Mouse (Mus musculus): ENCODE measurements around the gene Rfx1. TPM values are rescaled to one million over a fixed set of nuclear protein-coding genes. Genes with fewer than 3 reads are reported as not detected.

Gene Rfx1
- polyA plus RNA-seq, 1 experiment from 2014 or later, result 11.3 TPM

- 8% methylated on average over 42 of the region's 42 CpGs for WGBS
- Histone ChIP-seq H3K27ac (peak within 1 kb of the TSS; percentile 99), H3K36me3 (peaks cover 33% of the 10 kb centered on the region), H3K27me3 (ENCODE audit: low read depth, poor library complexity, severe bottlenecking) (no peaks in the 10 kb centered on the region), H3K9me3 (replicated peaks) (no peaks in the 10 kb centered on the region), H3K4me1 (peaks cover 29% of the 10 kb centered on the region), H3K4me3 (peak within 1 kb of the TSS; percentile 79)
- DNase-seq (ENCODE audit: low spot score), result peak; percentile 97
Measured at GRCm38 (mm10) chr8:84104697-84105609, 38.3 kb downstream of the Rfx1 start, which contains the start of gene Dcaf15. Gene Dcaf15 (minus strand): TSS chr8:84104768.

DNA sequence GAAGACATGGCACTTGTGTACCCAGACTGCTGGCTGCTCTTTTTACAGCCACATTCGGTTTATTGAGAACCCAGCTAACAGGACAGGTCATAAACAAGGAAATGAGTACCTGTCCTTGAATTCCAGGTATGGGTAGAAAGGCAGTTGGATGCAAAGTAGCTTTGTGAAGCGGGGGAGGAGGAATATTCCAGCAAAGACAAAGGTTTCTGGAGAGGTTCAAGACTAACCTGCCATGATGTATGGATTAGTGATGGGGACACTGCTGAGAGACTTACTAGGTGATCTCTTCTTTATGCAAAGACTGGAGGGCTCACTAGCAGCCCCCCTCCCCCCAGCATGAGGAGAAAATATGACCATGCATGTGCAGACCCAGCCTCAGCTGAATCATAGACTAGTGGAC lies 39.0 kb downstream of the Rfx1 start:
- WGBS, result 79% methylated on average over 2 of the region's 2 CpGs
- no peak for DNase-seq (ENCODE audit: low spot score)
- peak overlapping the region; percentile 99; the same call in 1 of the 2 replicates for H3K27ac ChIP-seq
- H3K4me1 ChIP-seq, result peaks cover 29% of the 10 kb centered on the region
- no peak overlapping the region; the same call in 1 of the 2 replicates for H3K4me3 ChIP-seq
- no peaks in the 10 kb centered on the region for H3K9me3 ChIP-seq (replicated peaks)
- H3K36me3 ChIP-seq, result peaks cover 25% of the 10 kb centered on the region
- no peaks in the 10 kb centered on the region for H3K27me3 ChIP-seq (ENCODE audit: low read depth, poor library complexity, severe bottlenecking)

DNA sequence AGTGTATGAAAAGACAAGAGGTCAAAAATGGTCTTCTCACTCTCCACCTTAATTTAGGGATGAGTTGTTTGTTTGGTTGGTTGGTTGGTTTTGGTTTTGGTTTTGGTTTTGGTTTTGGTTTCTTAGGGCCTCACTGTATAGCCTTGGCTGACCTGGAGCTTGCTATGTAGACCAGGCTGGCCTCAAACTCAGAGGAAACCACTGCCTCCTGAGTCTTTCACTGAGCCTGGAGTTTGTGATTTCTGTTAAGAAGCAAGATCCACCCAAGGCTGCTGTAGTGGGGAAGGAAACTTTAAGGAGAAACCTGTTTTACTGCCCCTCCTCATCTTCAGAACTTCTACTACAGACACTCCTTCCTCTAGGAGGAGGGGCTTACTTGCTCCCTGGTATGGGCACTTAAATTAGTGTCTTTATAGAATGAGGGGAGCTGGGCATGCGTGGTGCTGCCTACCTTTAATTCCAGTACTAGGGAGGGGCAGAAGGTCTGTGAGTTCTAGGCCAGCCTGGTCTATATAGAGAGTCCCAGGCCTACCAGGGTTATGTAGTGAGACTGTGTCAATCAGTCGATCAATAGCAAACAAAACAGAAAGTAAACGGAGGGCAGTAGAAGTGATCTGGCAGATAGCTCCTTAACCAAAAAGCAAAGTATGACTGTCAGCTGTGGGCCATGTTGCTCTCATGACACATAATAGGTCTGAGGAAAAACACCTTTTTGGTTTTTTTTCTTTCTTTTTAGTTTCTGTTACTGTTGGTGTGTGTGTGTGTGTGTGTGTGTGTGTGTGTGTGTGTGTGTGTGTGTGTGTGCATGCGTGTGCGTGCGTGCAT lies 39.8 kb downstream of the Rfx1 start:
- H3K9me3 ChIP-seq (replicated peaks), result no peaks in the 10 kb centered on the region
- H3K27me3 ChIP-seq (ENCODE audit: low read depth, poor library complexity, severe bottlenecking), result no peaks in the 10 kb centered on the region
- H3K27ac ChIP-seq, result 0 out of 2 replicates have a peak overlapping the region, but pooled peaks have one; percentile 99
- H3K4me3 ChIP-seq, result no peak overlapping the region
- H3K4me1 ChIP-seq, result peaks cover 29% of the 10 kb centered on the region
- DNase-seq (ENCODE audit: low spot score), result no peak
- WGBS, result 93% methylated on average over 6 of the region's 6 CpGs
- H3K36me3 ChIP-seq, result peaks cover 18% of the 10 kb centered on the region

GRCm38 (mm10) chr8:84115646-84116045 lies 49.0 kb downstream of the Rfx1 start:
- Histone ChIP-seq H3K9me3 (replicated peaks) (no peaks in the 10 kb centered on the region; the same call in 1 of the 2 replicates), H3K27me3 (ENCODE audit: low read depth, poor library complexity, severe bottlenecking) (no peaks in the 10 kb centered on the region), H3K36me3 (no peaks in the 10 kb centered on the region), H3K4me1 (no peaks in the 10 kb centered on the region), H3K4me3 (no peak overlapping the region), H3K27ac (no peak overlapping the region)
- 88% methylated on average over 6 of the region's 6 CpGs for WGBS
- DNase-seq (ENCODE audit: low spot score), result no peak

DNA sequence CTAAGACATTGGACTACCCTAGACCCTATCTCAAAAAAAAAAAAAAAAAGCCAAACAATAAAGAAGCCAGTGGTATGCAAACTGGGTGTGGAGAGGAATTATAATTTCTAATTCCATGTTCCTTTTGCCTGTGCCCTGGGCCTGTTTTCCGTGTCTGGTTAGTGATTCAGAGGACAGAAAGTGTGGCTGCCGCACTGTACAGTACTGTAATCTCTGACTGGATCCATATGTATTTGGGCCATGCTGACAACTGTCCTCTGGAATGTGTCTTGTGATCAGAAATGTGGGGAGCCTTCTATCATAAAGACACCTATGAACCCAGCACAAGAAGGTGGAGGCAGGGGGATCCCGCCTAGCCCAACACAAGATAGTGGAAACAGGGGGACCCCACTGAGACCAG lies 55.5 kb downstream of the Rfx1 start:
- H3K27ac ChIP-seq, result no peak overlapping the region
- H3K4me1 ChIP-seq, result peaks cover 17% of the 10 kb centered on the region
- DNase-seq (ENCODE audit: low spot score), result no peak
- H3K27me3 ChIP-seq (ENCODE audit: low read depth, poor library complexity, severe bottlenecking), result no peaks in the 10 kb centered on the region
- WGBS, result 88% methylated on average over 3 of the region's 3 CpGs
- no peak overlapping the region for H3K4me3 ChIP-seq
- no peaks in the 10 kb centered on the region; the same call in 1 of the 2 replicates for H3K9me3 ChIP-seq (replicated peaks)
- H3K36me3 ChIP-seq, result no peaks in the 10 kb centered on the region

DNA sequence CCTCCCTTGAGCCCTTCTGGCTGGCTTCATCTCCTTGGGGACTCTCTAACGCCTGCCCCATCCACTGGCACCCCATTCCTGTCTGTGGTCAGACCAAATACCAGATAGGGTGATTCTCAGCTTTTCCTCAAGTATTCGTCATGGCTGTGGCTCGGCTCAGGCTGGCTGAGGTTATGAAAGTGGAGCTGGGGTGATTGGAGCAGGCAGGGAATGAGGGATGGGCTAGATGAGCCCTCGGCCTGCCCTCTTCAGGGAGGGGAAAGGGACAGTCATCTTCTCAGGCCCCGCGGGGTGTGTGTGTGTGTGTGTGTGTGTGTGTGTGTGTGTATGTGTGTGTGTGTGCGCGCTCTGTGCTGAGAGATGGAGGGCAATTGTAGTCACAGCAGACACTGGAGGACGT lies 59.0 kb downstream of the Rfx1 start, which contains the start of gene Podnl1:
Gene Podnl1 (plus strand): TSS at position 334 of the 400 bp plus-strand sequence.
- WGBS, result 71% methylated on average over 9 of the region's 9 CpGs
- H3K27ac ChIP-seq, result peak within 1 kb of the TSS; percentile 66

GRCm38 (mm10) chr8:84126742-84127141 lies 60.1 kb downstream of the Rfx1 start:
- H3K36me3 ChIP-seq, result peaks cover 9% of the 10 kb centered on the region
- peaks cover 34% of the 10 kb centered on the region for H3K4me1 ChIP-seq
- peak overlapping the region; percentile 66; the same call in 1 of the 2 replicates for H3K27ac ChIP-seq
- no peak for DNase-seq (ENCODE audit: low spot score)
- peaks cover 10% of the 10 kb centered on the region; the same call in 1 of the 2 replicates for H3K27me3 ChIP-seq (ENCODE audit: low read depth, poor library complexity, severe bottlenecking)
- no peak overlapping the region for H3K4me3 ChIP-seq
- 71% methylated on average over 2 of the region's 2 CpGs for WGBS
- H3K9me3 ChIP-seq (replicated peaks), result no peaks in the 10 kb centered on the region

More for the DNA sequence above, 59.0 kb downstream of the Rfx1 start, which contains the start of gene Podnl1:
- no peak for DNase-seq (ENCODE audit: low spot score)
- Histone ChIP-seq H3K27me3 (ENCODE audit: low read depth, poor library complexity, severe bottlenecking) (peaks cover 4% of the 10 kb centered on the region; the same call in 1 of the 2 replicates), H3K36me3 (no peaks in the 10 kb centered on the region), H3K4me1 (peaks cover 28% of the 10 kb centered on the region), H3K4me3 (no peak within 1 kb of the TSS), H3K9me3 (replicated peaks) (no peaks in the 10 kb centered on the region)

DNA sequence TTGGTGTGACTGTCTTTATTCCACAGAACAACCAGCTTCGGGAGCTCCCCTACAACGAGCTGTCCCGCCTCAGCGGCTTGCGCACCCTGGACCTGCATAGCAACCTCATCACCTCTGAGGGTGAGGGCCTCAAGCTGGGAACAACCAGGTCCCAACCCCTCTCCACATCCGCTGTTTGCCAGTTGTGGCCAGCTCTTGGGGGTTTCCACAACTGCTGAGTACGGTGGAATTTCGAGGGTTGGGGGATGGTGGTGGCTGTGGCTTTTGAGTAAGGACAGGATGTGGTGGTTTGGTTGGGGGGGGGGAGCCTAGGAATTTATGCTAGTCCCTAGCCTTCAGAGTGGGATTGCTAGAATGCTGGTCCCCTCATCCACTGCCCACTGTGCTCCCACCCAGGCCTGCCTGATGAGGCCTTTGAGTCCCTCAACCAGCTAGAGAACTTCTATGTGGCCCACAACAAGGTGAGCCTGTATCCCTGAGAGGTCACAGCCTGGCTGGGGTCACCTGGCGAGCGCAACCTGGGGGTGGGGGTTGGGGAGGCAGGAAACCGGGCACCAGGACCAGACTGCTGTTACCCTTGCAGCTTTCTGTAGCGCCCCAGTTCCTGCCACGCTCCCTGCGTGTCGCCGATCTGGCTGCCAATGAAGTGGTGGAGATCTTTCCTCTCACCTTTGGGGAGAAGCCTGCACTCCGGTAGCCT lies 60.7 kb downstream of the Rfx1 start:
- peaks cover 10% of the 10 kb centered on the region; the same call in 1 of the 2 replicates for H3K27me3 ChIP-seq (ENCODE audit: low read depth, poor library complexity, severe bottlenecking)
- peaks cover 15% of the 10 kb centered on the region for H3K36me3 ChIP-seq
- H3K9me3 ChIP-seq (replicated peaks), result no peaks in the 10 kb centered on the region
- DNase-seq (ENCODE audit: low spot score), result no peak
- WGBS, result 62% methylated on average over 17 of the region's 17 CpGs
- H3K4me3 ChIP-seq, result no peak overlapping the region
- H3K27ac ChIP-seq, result peak overlapping the region; percentile 66
- H3K4me1 ChIP-seq, result peaks cover 34% of the 10 kb centered on the region

DNA sequence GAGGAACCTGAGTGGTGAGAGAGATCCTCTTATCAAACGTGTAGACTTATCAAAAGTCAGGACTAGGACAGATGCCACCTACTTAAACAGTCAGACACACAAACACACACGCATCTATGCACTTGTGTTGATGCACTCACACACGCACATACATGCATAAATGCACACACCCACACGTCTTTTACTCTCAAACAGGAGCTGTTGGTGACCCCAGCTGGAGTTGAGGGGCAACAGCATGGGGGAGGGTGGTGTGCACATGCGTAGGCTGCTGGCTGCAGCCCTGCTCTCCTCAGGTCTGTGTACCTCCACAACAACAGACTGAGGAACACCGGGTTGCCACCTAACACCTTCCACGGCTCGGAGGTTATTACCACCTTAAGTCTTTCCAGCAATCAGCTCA lies 61.6 kb downstream of the Rfx1 start:
- Histone ChIP-seq H3K27ac (no peak overlapping the region), H3K4me3 (no peak overlapping the region), H3K27me3 (ENCODE audit: low read depth, poor library complexity, severe bottlenecking) (peaks cover 10% of the 10 kb centered on the region; the same call in 1 of the 2 replicates), H3K4me1 (peaks cover 34% of the 10 kb centered on the region), H3K9me3 (replicated peaks) (no peaks in the 10 kb centered on the region), H3K36me3 (peaks cover 24% of the 10 kb centered on the region)
- no peak for DNase-seq (ENCODE audit: low spot score)
- 68% methylated on average over 8 of the region's 8 CpGs for WGBS

DNA sequence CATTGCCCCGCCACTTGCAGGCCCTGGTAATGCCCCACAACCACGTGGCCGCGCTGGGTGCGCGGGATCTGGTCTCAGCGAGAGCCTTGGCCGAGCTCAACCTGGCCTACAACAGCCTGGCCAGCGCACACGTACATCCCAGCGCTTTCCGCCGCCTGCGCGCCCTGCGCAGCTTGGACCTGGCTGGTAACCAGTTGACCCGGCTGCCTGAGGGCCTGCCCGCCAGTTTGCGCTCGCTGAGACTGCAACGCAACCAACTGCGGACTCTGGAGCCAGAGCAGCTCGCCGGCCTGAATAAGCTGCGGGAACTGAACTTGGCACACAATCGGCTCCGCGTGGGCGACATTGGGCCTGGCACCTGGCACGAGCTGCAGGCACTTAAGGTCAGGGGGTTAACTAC lies 64.2 kb downstream of the Rfx1 start:
- H3K4me1 ChIP-seq, result peaks cover 28% of the 10 kb centered on the region
- peaks cover 50% of the 10 kb centered on the region for H3K36me3 ChIP-seq
- DNase-seq (ENCODE audit: low spot score), result peak; percentile 43
- peaks cover 10% of the 10 kb centered on the region; the same call in 1 of the 2 replicates for H3K27me3 ChIP-seq (ENCODE audit: low read depth, poor library complexity, severe bottlenecking)
- no peaks in the 10 kb centered on the region for H3K9me3 ChIP-seq (replicated peaks)
- 0 out of 2 replicates have a peak overlapping the region, but pooled peaks have one; percentile 3 for H3K27ac ChIP-seq
- WGBS, result 42% methylated on average over 30 of the region's 30 CpGs
- H3K4me3 ChIP-seq, result no peak overlapping the region

GRCm38 (mm10) chr8:84132225-84132624 lies 65.6 kb downstream of the Rfx1 start:
- Histone ChIP-seq H3K27ac (no peak overlapping the region), H3K4me1 (peaks cover 16% of the 10 kb centered on the region), H3K27me3 (ENCODE audit: low read depth, poor library complexity, severe bottlenecking) (peaks cover 10% of the 10 kb centered on the region; the same call in 1 of the 2 replicates), H3K36me3 (peaks cover 64% of the 10 kb centered on the region), H3K4me3 (0 out of 2 replicates have a peak overlapping the region, but pooled peaks have one; percentile 6), H3K9me3 (replicated peaks) (no peaks in the 10 kb centered on the region)
- 89% methylated on average over 8 of the region's 8 CpGs for WGBS
- DNase-seq (ENCODE audit: low spot score), result no peak

- Histone ChIP-seq H3K9me3 (replicated peaks) (no peaks in the 10 kb centered on the region), H3K4me3 (no peak overlapping the region), H3K36me3 (peaks cover 99% of the 10 kb centered on the region), H3K27me3 (ENCODE audit: low read depth, poor library complexity, severe bottlenecking) (no peaks in the 10 kb centered on the region), H3K27ac (no peak overlapping the region), H3K4me1 (no peaks in the 10 kb centered on the region)
- DNase-seq (ENCODE audit: low spot score), result no peak
- WGBS, result 92% methylated on average over 3 of the region's 3 CpGs
Measured at GRCm38 (mm10) chr8:84137848-84138247, 71.2 kb downstream of the Rfx1 start.

Data from limb, embryonic 10.5 days (tissue).